Comparison of ENCODE assay signal across 8 mouse cellular contexts in genomic region chr5:28462741-28463590, GRCm38 (mm10). TPM values are rescaled to one million over a fixed set of nuclear protein-coding genes. Genes with fewer than 3 reads are reported as not detected.
DNase-seq lines count a peak whose midpoint lies in the region.
"Had no signal": no experiment of that assay in that cellular context is flagged by ENCODE, and none has a peak within 500 bp of the region (broad histone marks: within the 10 kb centered on the region; RNA-seq: fewer than 3 reads in every experiment).

No protein-coding gene starts in this region.

- no peaks in the 10 kb centered on the region for H3K9me3 ChIP-seq in embryonic facial prominence, embryonic 10.5 days
- H3K9me3 ChIP-seq in midbrain, embryonic 10.5 days (replicated peaks) = no peaks in the 10 kb centered on the region

- H3K27me3 ChIP-seq in embryonic facial prominence, embryonic 10.5 days (replicated peaks; ENCODE audit: low read depth, poor library complexity, severe bottlenecking) = peaks cover 100% of the 10 kb centered on the region
- H3K27me3 ChIP-seq in midbrain, embryonic 10.5 days (ENCODE audit: low read depth, poor library complexity, severe bottlenecking) = peaks cover 100% of the 10 kb centered on the region

- H3K36me3 ChIP-seq in embryonic facial prominence, embryonic 10.5 days (replicated peaks) = no peaks in the 10 kb centered on the region
- 0 out of 2 replicates have a peak, but pooled peaks cover 4% of the 10 kb centered on the region for H3K36me3 ChIP-seq in midbrain, embryonic 10.5 days

- no peak overlapping the region for H3K27ac ChIP-seq in embryonic facial prominence, embryonic 10.5 days (replicated peaks)
- peak overlapping the region; percentile 88 for H3K27ac ChIP-seq in midbrain, embryonic 10.5 days (replicated peaks)

- WGBS in embryonic facial prominence, embryonic 10.5 days = 1% methylated on average over 33 of the region's 33 CpGs
- WGBS in midbrain, embryonic 10.5 days = under 1% methylated on average over 33 of the region's 33 CpGs

- DNase-seq in R1 (ENCODE audit: low read depth, low spot score) = peak; percentile 29
- DNase-seq in embryonic facial prominence, embryonic 10.5 days (ENCODE audit: low spot score) = peak; percentile 46
- peak; percentile 28 for DNase-seq in kidney, adult 11 months
- peak; percentile 56 for DNase-seq in midbrain, embryonic 10.5 days (ENCODE audit: low spot score)
- no peak for DNase-seq in ovary, postnatal 14 days (ENCODE audit: low spot score)
- DNase-seq in thymus, postnatal 25 days = no peak
- no peak for DNase-seq in left cerebral cortex, adult 8-10 months (ENCODE audit: low spot score in 2 of 2)

- H3K4me1 ChIP-seq in embryonic facial prominence, embryonic 10.5 days = peaks cover 67% of the 10 kb centered on the region
- peaks cover 92% of the 10 kb centered on the region for H3K4me1 ChIP-seq in midbrain, embryonic 10.5 days

- peak overlapping the region; percentile 67 for H3K4me3 ChIP-seq in embryonic facial prominence, embryonic 10.5 days
- H3K4me3 ChIP-seq in midbrain, embryonic 10.5 days = peak overlapping the region; percentile 74

RNA-seq across cellular contexts. Expression of gene Shh, which starts 4.1 kb away (rescaled TPM):
- 2.1 and 3.0 TPM in 2 replicates for polyA plus RNA-seq in embryonic facial prominence, embryonic 10.5 days (2016; fragmentation: Nextera tagmentation; extraction: Ambion mirVana)
- polyA plus RNA-seq in midbrain, embryonic 10.5 days (2016; fragmentation: Nextera tagmentation; extraction: Ambion mirVana) = 7.2 and 7.3 TPM in 2 replicates
- total RNA-seq in left cerebral cortex, adult 8-10 months (2022) = 1 to 10 TPM; 2.9 to 4.3 (median 3.3) TPM
- polyA plus RNA-seq: inflammation-experienced regulatory T-cells, adult 6 months had no signal

Comparison
In these comparisons a context has a peak if more than half of its experiments do, and no peak if none do; other contexts are left out.
1. DNase-seq: peak in R1 (single experiment), embryonic facial prominence, embryonic 10.5 days (single experiment), kidney, adult 11 months (single experiment) and midbrain, embryonic 10.5 days (single experiment); none in ovary, postnatal 14 days (single experiment), thymus, postnatal 25 days (single experiment) and left cerebral cortex, adult 8-10 months (0 of 2).